Mouse (Mus musculus) cerebellum, adult 2 months (tissue): ENCODE data around the gene Plcb4.

Source experiments
- CTCF ChIP-seq: fragments of 200-500 bp; IDR thresholded peaks from 2 replicates; pipeline ENCODE4 v1.5.1; 2011; ENCODE audit warnings: low read depth, mild to moderate bottlenecking, control low read depth, low read length, moderate library complexity, borderline replicate concordance; ENCODE audit not compliant: insufficient read depth
- POLR2A ChIP-seq: fragments of 200-500 bp; IDR thresholded peaks from 2 replicates; pipeline ENCODE4 v1.6.1; 2011; ENCODE audit warnings: low read length, control low read depth, borderline replicate concordance; ENCODE audit not compliant: insufficient read depth

- TF ChIP-seq CTCF (no peak), POLR2A (no peak)
These were observed 242.2 kb downstream of the Plcb4 start for GRCm38 (mm10) chr2:135901015-135901414.
